Mouse (Mus musculus): ENCODE data around the gene Fas. TPM values are rescaled to one million over a fixed set of nuclear protein-coding genes. Genes with fewer than 3 reads are reported as not detected.

Fas gene
- polyA plus RNA-seq, 1 experiment from 2014 or later = 1.8 TPM

DNA sequence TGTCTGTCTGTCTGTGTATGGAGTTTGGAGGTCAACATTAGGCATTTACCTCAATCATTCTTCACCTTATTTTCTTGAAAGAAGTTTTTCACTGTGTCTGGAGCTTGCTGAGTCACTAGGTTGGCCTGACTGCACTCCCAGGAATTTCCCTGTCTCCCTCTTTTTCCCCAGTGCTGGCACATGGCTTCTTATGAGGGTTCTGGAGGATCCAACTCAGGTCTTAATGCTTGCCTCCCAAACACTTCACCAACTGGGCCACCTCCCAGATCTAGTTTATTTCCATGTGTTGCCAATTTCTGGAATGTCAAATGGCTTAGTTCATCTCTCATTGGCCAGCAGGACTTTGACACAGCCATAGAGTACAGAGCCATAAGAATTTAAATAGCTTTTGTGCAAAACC lies 14.5 kb downstream of the Fas start:
- ATAC-seq (ENCODE audit: low FRiP score, low TSS enrichment) = no peak
- Histone ChIP-seq H3K9ac (ENCODE audit: low read depth, low read length) (no peak overlapping the region), H3K4me2 (replicated peaks; ENCODE audit: low read depth, low read length) (no peak overlapping the region), H3K9me3 (ENCODE audit: control insufficient read depth, low read length) (no peaks in the 10 kb centered on the region), H3K36me3 (ENCODE audit: control insufficient read depth, insufficient read depth, low read length) (no peaks in the 10 kb centered on the region), H3K27ac (ENCODE audit: low read depth, low read length) (no peak overlapping the region), H3K4me1 (ENCODE audit: control insufficient read depth, insufficient read depth, low read length) (no peaks in the 10 kb centered on the region), H3K4me3 (ENCODE audit: low read length) (no peak overlapping the region), H3K27me3 (ENCODE audit: control insufficient read depth, insufficient read depth, low read length) (no peaks in the 10 kb centered on the region)

- ATAC-seq (ENCODE audit: low FRiP score, low TSS enrichment) = no peak
- WGBS = 85% methylated on average over 6 of the region's 6 CpGs
- H3K4me3 ChIP-seq (ENCODE audit: low read length) = no peak overlapping the region
- no peaks in the 10 kb centered on the region for H3K9me3 ChIP-seq (ENCODE audit: control insufficient read depth, low read length)
- no peak overlapping the region for H3K9ac ChIP-seq (ENCODE audit: low read depth, low read length)
- no peak overlapping the region for H3K27ac ChIP-seq (ENCODE audit: low read depth, low read length)
- H3K27me3 ChIP-seq (ENCODE audit: control insufficient read depth, insufficient read depth, low read length) = no peaks in the 10 kb centered on the region
- no peaks in the 10 kb centered on the region for H3K4me1 ChIP-seq (ENCODE audit: control insufficient read depth, insufficient read depth, low read length)
- H3K4me2 ChIP-seq (replicated peaks; ENCODE audit: low read depth, low read length) = no peak overlapping the region
- H3K36me3 ChIP-seq (ENCODE audit: control insufficient read depth, insufficient read depth, low read length) = no peaks in the 10 kb centered on the region
Measured at GRCm38 (mm10) chr19:34306794-34307193, 16.3 kb downstream of the Fas start.

DNA sequence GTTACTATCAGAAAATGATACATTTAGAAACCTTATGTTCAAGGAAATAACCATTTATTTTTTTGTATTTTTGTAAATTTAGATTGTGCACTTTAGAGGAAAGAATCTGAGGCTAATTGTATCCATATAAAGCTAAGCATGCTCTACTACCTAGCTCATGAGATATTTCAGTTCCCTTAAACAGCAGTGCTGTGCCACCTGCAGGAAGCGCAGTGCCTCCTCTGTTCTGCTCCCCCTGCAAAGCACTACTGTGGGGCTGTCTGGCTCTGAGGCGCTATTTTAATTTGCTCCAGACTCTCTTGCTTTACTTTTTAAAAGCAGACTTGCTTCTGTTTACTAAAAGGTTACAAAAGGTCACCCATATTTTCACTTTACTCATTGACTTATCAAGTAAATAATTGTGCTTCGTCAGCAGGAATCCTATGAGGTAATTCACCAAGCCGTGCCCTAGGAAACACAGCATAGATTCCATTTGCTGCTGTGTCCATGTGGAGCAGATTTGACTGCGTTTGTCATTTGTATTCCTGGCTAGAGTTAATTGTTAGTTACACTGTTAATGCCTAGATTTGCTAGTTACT lies 21.8 kb downstream of the Fas start:
- Histone ChIP-seq H3K27me3 (ENCODE audit: control insufficient read depth, insufficient read depth, low read length) (no peaks in the 10 kb centered on the region), H3K4me3 (ENCODE audit: low read length) (no peak overlapping the region), H3K4me1 (ENCODE audit: control insufficient read depth, insufficient read depth, low read length) (no peaks in the 10 kb centered on the region), H3K4me2 (replicated peaks; ENCODE audit: low read depth, low read length) (no peak overlapping the region), H3K9me3 (ENCODE audit: control insufficient read depth, low read length) (no peaks in the 10 kb centered on the region), H3K36me3 (ENCODE audit: control insufficient read depth, insufficient read depth, low read length) (no peaks in the 10 kb centered on the region), H3K27ac (ENCODE audit: low read depth, low read length) (no peak overlapping the region), H3K9ac (ENCODE audit: low read depth, low read length) (no peak overlapping the region)
- ATAC-seq (ENCODE audit: low FRiP score, low TSS enrichment) = no peak
- 75% methylated on average over 5 of the region's 5 CpGs for WGBS

- Histone ChIP-seq H3K27me3 (ENCODE audit: control insufficient read depth, insufficient read depth, low read length) (no peaks in the 10 kb centered on the region), H3K27ac (ENCODE audit: low read depth, low read length) (no peak overlapping the region), H3K9me3 (ENCODE audit: control insufficient read depth, low read length) (no peaks in the 10 kb centered on the region), H3K4me2 (replicated peaks; ENCODE audit: low read depth, low read length) (no peak overlapping the region), H3K4me1 (ENCODE audit: control insufficient read depth, insufficient read depth, low read length) (no peaks in the 10 kb centered on the region), H3K36me3 (ENCODE audit: control insufficient read depth, insufficient read depth, low read length) (no peaks in the 10 kb centered on the region), H3K4me3 (ENCODE audit: low read length) (no peak overlapping the region), H3K9ac (ENCODE audit: low read depth, low read length) (no peak overlapping the region)
- WGBS = 61% methylated on average over 3 of the region's 3 CpGs
- ATAC-seq (ENCODE audit: low FRiP score, low TSS enrichment) = no peak
Measured at GRCm38 (mm10) chr19:34328051-34328450, 37.6 kb downstream of the Fas start.

GRCm38 (mm10) chr19:34334300-34334699 lies 43.8 kb downstream of the Fas start:
- Histone ChIP-seq H3K36me3 (ENCODE audit: control insufficient read depth, insufficient read depth, low read length) (no peaks in the 10 kb centered on the region), H3K9ac (ENCODE audit: low read depth, low read length) (no peak overlapping the region), H3K27ac (ENCODE audit: low read depth, low read length) (no peak overlapping the region), H3K9me3 (ENCODE audit: control insufficient read depth, low read length) (no peaks in the 10 kb centered on the region), H3K27me3 (ENCODE audit: control insufficient read depth, insufficient read depth, low read length) (no peaks in the 10 kb centered on the region), H3K4me1 (ENCODE audit: control insufficient read depth, insufficient read depth, low read length) (no peaks in the 10 kb centered on the region), H3K4me3 (ENCODE audit: low read length) (no peak overlapping the region), H3K4me2 (replicated peaks; ENCODE audit: low read depth, low read length) (no peak overlapping the region)
- ATAC-seq (ENCODE audit: low FRiP score, low TSS enrichment) = no peak
- WGBS = 4% methylated on average over 2 of the region's 2 CpGs

DNA sequence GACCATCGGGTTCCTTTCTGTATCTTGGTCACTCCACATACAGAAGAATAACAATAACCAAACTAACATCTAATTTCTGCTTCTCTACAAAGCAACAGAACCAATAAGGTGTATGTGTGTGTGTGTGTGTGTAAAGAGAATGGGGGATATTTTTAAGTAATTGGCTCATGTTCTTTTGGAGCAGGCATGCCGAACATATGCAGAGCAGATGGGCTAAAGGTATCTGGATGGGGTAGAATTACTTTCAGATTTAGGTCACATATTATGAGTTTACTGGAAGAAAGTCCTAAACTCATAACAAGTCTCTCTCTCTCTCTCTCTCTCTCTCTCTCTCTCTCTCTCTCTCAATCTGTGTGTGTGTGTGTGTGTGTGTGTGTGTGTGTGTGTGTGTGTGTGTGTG lies 54.2 kb downstream of the Fas start:
- no peak for ATAC-seq (ENCODE audit: low FRiP score, low TSS enrichment)
- 76% methylated on average over 2 of the region's 2 CpGs for WGBS
- H3K36me3 ChIP-seq (ENCODE audit: control insufficient read depth, insufficient read depth, low read length) = no peaks in the 10 kb centered on the region
- no peak overlapping the region for H3K9ac ChIP-seq (ENCODE audit: low read depth, low read length)
- no peak overlapping the region for H3K4me3 ChIP-seq (ENCODE audit: low read length)
- H3K9me3 ChIP-seq (ENCODE audit: control insufficient read depth, low read length) = no peaks in the 10 kb centered on the region
- H3K27me3 ChIP-seq (ENCODE audit: control insufficient read depth, insufficient read depth, low read length) = no peaks in the 10 kb centered on the region
- no peaks in the 10 kb centered on the region for H3K4me1 ChIP-seq (ENCODE audit: control insufficient read depth, insufficient read depth, low read length)
- H3K27ac ChIP-seq (ENCODE audit: low read depth, low read length) = no peak overlapping the region
- H3K4me2 ChIP-seq (replicated peaks; ENCODE audit: low read depth, low read length) = no peak overlapping the region

GRCm38 (mm10) chr19:34345616-34346267 lies 55.3 kb downstream of the Fas start:
- no peak overlapping the region for H3K4me2 ChIP-seq (replicated peaks; ENCODE audit: low read depth, low read length)
- no peak overlapping the region for H3K9ac ChIP-seq (ENCODE audit: low read depth, low read length)
- no peak for ATAC-seq (ENCODE audit: low FRiP score, low TSS enrichment)
- H3K27me3 ChIP-seq (ENCODE audit: control insufficient read depth, insufficient read depth, low read length) = no peaks in the 10 kb centered on the region
- H3K27ac ChIP-seq (ENCODE audit: low read depth, low read length) = no peak overlapping the region
- no peaks in the 10 kb centered on the region for H3K9me3 ChIP-seq (ENCODE audit: control insufficient read depth, low read length)
- no peaks in the 10 kb centered on the region for H3K36me3 ChIP-seq (ENCODE audit: control insufficient read depth, insufficient read depth, low read length)
- no peaks in the 10 kb centered on the region for H3K4me1 ChIP-seq (ENCODE audit: control insufficient read depth, insufficient read depth, low read length)
- WGBS = 36% methylated on average over 8 of the region's 8 CpGs
- H3K4me3 ChIP-seq (ENCODE audit: low read length) = no peak overlapping the region

GRCm38 (mm10) chr19:34353291-34353805 lies 62.9 kb downstream of the Fas start:
- Histone ChIP-seq H3K36me3 (ENCODE audit: control insufficient read depth, insufficient read depth, low read length) (no peaks in the 10 kb centered on the region), H3K4me3 (ENCODE audit: low read length) (no peak overlapping the region), H3K9me3 (ENCODE audit: control insufficient read depth, low read length) (no peaks in the 10 kb centered on the region), H3K27ac (ENCODE audit: low read depth, low read length) (no peak overlapping the region), H3K4me2 (replicated peaks; ENCODE audit: low read depth, low read length) (no peak overlapping the region), H3K27me3 (ENCODE audit: control insufficient read depth, insufficient read depth, low read length) (no peaks in the 10 kb centered on the region), H3K9ac (ENCODE audit: low read depth, low read length) (no peak overlapping the region), H3K4me1 (ENCODE audit: control insufficient read depth, insufficient read depth, low read length) (no peaks in the 10 kb centered on the region)
- WGBS = 43% methylated on average over 3 of the region's 3 CpGs
- ATAC-seq (ENCODE audit: low FRiP score, low TSS enrichment) = no peak

GRCm38 (mm10) chr19:34362639-34363038 lies 72.2 kb downstream of the Fas start:
- Histone ChIP-seq H3K4me1 (ENCODE audit: control insufficient read depth, insufficient read depth, low read length) (no peaks in the 10 kb centered on the region), H3K4me2 (replicated peaks; ENCODE audit: low read depth, low read length) (no peak overlapping the region), H3K4me3 (ENCODE audit: low read length) (no peak overlapping the region), H3K36me3 (ENCODE audit: control insufficient read depth, insufficient read depth, low read length) (no peaks in the 10 kb centered on the region), H3K27ac (ENCODE audit: low read depth, low read length) (no peak overlapping the region), H3K9ac (ENCODE audit: low read depth, low read length) (no peak overlapping the region), H3K9me3 (ENCODE audit: control insufficient read depth, low read length) (peaks cover 6% of the 10 kb centered on the region; the same call in 1 of the 2 replicates), H3K27me3 (ENCODE audit: control insufficient read depth, insufficient read depth, low read length) (no peaks in the 10 kb centered on the region)
- WGBS = 96% methylated on average over 1 of the region's 1 CpGs
- ATAC-seq (ENCODE audit: low FRiP score, low TSS enrichment) = no peak

All from kidney, embryonic 14.5 days (tissue).